Mouse (Mus musculus) MEL (cell line): ENCODE measurements around the gene Arhgap24. TPM values are rescaled to one million over a fixed set of nuclear protein-coding genes. Genes with fewer than 3 reads are reported as not detected.

Experiments
- DNase-seq: peaks from one replicate; pipeline ENCODE4 v3.0.0; 2011; ENCODE audit warnings: low read depth, low spot score
- H3K27ac ChIP-seq: 2 replicates; pipeline ENCODE4 v1.5.1; 2012; ENCODE audit warnings: low read depth, mild to moderate bottlenecking, control low read depth, low read length, moderate library complexity; ENCODE audit not compliant: control insufficient read depth
- H3K27me3 ChIP-seq, 2 experiments: fragments of 150-350 bp in 1 of 2; sonication (generic) in 1 of 2; 2 replicates each; pipeline ENCODE4 v1.6.1; 2012; ENCODE audit warnings: low read length in 2 of 2, mild to moderate bottlenecking in 2 of 2, improper control_type of control experiment in 1 of 2, moderate library complexity in 1 of 2; ENCODE audit not compliant: insufficient read depth in 2 of 2, control insufficient read depth in 1 of 2
- H3K36me3 ChIP-seq, 2 experiments: 2 replicates each; pipeline ENCODE4 v1.6.1; 2012 to 2014; ENCODE audit warnings: low read length in 2 of 2, improper control_type of control experiment in 1 of 2, inconsistent platforms in 1 of 2, mild to moderate bottlenecking in 1 of 2; ENCODE audit not compliant: insufficient read depth in 2 of 2, control insufficient read depth in 1 of 2
- H3K4me1 ChIP-seq, 2 experiments: fragments of 150-350 bp in 1 of 2; sonication (generic) in 1 of 2; 2 replicates each; pipeline ENCODE4 v1.6.1; 2012; ENCODE audit warnings: low read length in 2 of 2, improper control_type of control experiment in 1 of 2, mild to moderate bottlenecking in 1 of 2; ENCODE audit not compliant: insufficient read depth in 2 of 2, control insufficient read depth in 1 of 2
- H3K4me3 ChIP-seq, 2 experiments: fragments of 150-350 bp in 1 of 2; sonication (generic) in 1 of 2; 2 replicates each; pipeline ENCODE4 v1.5.1; 2012; ENCODE audit warnings: low read depth in 2 of 2, low read length in 2 of 2, mild to moderate bottlenecking in 2 of 2, moderate library complexity in 2 of 2, control low read depth in 1 of 2, improper control_type of control experiment in 1 of 2; ENCODE audit not compliant: control insufficient read depth in 1 of 2, insufficient read depth in 1 of 2
- H3K79me2 ChIP-seq: 2 replicates; pipeline ENCODE4 v1.6.1; 2012; ENCODE audit warnings: mild to moderate bottlenecking, low read length, moderate library complexity; ENCODE audit not compliant: control insufficient read depth, poor library complexity, insufficient read depth
- H3K9ac ChIP-seq: 2 replicates; pipeline ENCODE4 v1.6.1; 2012; ENCODE audit warnings: low read depth, mild to moderate bottlenecking, control low read depth, low read length, moderate library complexity; ENCODE audit not compliant: control insufficient read depth, poor library complexity, severe bottlenecking
- H3K9me3 ChIP-seq: fragments of 150-350 bp; sonication (generic); replicated peaks from 2 replicates; pipeline ENCODE4 v1.6.1; 2012; ENCODE audit warnings: mild to moderate bottlenecking, low read length, improper control_type of control experiment, moderate library complexity; ENCODE audit not compliant: insufficient read depth
- BHLHE40 ChIP-seq: IDR thresholded peaks from 2 replicates; pipeline ENCODE4 v1.6.1; 2012; ENCODE audit warnings: low read depth, mild to moderate bottlenecking, inconsistent platforms, low read length, improper control_type of control experiment, borderline replicate concordance
- E2F4 ChIP-seq: IDR thresholded peaks from 2 replicates; pipeline ENCODE4 v1.6.1; 2011; ENCODE audit warnings: low read depth, low read length, improper control_type of control experiment, borderline replicate concordance
- ELF1 ChIP-seq: IDR thresholded peaks from 2 replicates; pipeline ENCODE4 v1.6.1; 2014; ENCODE audit warnings: low read depth, mild to moderate bottlenecking, inconsistent platforms, low read length, improper control_type of control experiment, moderate library complexity
- EP300 ChIP-seq, 2 experiments: IDR thresholded peaks; 2 replicates each; pipeline ENCODE4 v1.6.1; 2011; ENCODE audit warnings: improper control_type of control experiment in 2 of 2, low read length in 2 of 2, low read depth in 1 of 2, mild to moderate bottlenecking in 1 of 2
- GABPA ChIP-seq: IDR thresholded peaks from 2 replicates; pipeline ENCODE4 v1.6.1; 2012; ENCODE audit warnings: low read depth, mild to moderate bottlenecking, inconsistent platforms, low read length, improper control_type of control experiment, moderate library complexity
- GATA1 ChIP-seq: IDR thresholded peaks from 2 replicates; pipeline ENCODE4 v1.6.1; 2011; ENCODE audit warnings: low read depth, low read length, improper control_type of control experiment
- KAT2A ChIP-seq: conservative IDR thresholded peaks from 2 replicates; pipeline ENCODE4 v1.6.1; 2012; ENCODE audit warnings: low read depth, low read length, improper control_type of control experiment, inconsistent platforms
- MAX ChIP-seq: IDR thresholded peaks from 2 replicates; pipeline ENCODE4 v1.6.1; 2011; ENCODE audit warnings: low read length, improper control_type of control experiment
- MYC ChIP-seq: IDR thresholded peaks from 2 replicates; pipeline ENCODE4 v1.6.1; 2011; ENCODE audit warnings: low read depth, mild to moderate bottlenecking, low read length, improper control_type of control experiment, moderate library complexity
- POLR2AphosphoS2 ChIP-seq: IDR thresholded peaks from 2 replicates; pipeline ENCODE4 v1.6.1; 2011; ENCODE audit warnings: low read length, improper control_type of control experiment
- RAD21 ChIP-seq: IDR thresholded peaks from 2 replicates; pipeline ENCODE4 v1.6.1; 2011; ENCODE audit warnings: mild to moderate bottlenecking, low read depth, low read length, improper control_type of control experiment
- SIN3A ChIP-seq: IDR thresholded peaks from 2 replicates; pipeline ENCODE4 v1.6.1; 2012; ENCODE audit warnings: low read length, improper control_type of control experiment, inconsistent platforms
- TAL1 ChIP-seq: IDR thresholded peaks from 2 replicates; pipeline ENCODE4 v1.6.1; 2012; ENCODE audit warnings: mild to moderate bottlenecking, inconsistent platforms, low read length, moderate library complexity, mixed read lengths
- TBP ChIP-seq: IDR thresholded peaks from 2 replicates; pipeline ENCODE4 v1.8.0; 2011; ENCODE audit warnings: low read depth, low read length, improper control_type of control experiment
- TCF12 ChIP-seq: IDR thresholded peaks from 2 replicates; pipeline ENCODE4 v1.6.1; 2014; ENCODE audit warnings: low read depth, mild to moderate bottlenecking, inconsistent platforms, low read length, improper control_type of control experiment, moderate library complexity
- USF1 ChIP-seq: IDR thresholded peaks from 2 replicates; pipeline ENCODE4 v1.6.1; 2014; ENCODE audit warnings: low read depth, mild to moderate bottlenecking, inconsistent platforms, low read length, improper control_type of control experiment, moderate library complexity
- USF2 ChIP-seq, 2 experiments: IDR thresholded peaks; 2 replicates each; pipeline ENCODE4 v1.6.1; 2011 to 2012; ENCODE audit warnings: improper control_type of control experiment in 2 of 2, low read length in 2 of 2, borderline replicate concordance in 1 of 2, inconsistent platforms in 1 of 2, low read depth in 1 of 2, mild to moderate bottlenecking in 1 of 2; ENCODE audit not compliant: insufficient read depth in 1 of 2
- ZC3H11A ChIP-seq: IDR thresholded peaks from 2 replicates; pipeline ENCODE4 v1.6.1; 2012; ENCODE audit warnings: low read depth, mild to moderate bottlenecking, inconsistent platforms, low read length, improper control_type of control experiment
- ZKSCAN1 ChIP-seq: IDR thresholded peaks from 2 replicates; pipeline ENCODE4 v1.6.1; 2012; ENCODE audit warnings: low read depth, mild to moderate bottlenecking, inconsistent platforms, low read length, improper control_type of control experiment, moderate library complexity
- ZMIZ1 ChIP-seq: IDR thresholded peaks from 2 replicates; pipeline ENCODE4 v1.6.1; 2012; ENCODE audit warnings: low read depth, mild to moderate bottlenecking, inconsistent platforms, low read length, improper control_type of control experiment, moderate library complexity
- ZNF384 ChIP-seq: IDR thresholded peaks from 2 replicates; pipeline ENCODE4 v1.6.1; 2012; ENCODE audit warnings: low read depth, mild to moderate bottlenecking, inconsistent platforms, low read length, improper control_type of control experiment
- polyA plus RNA-seq, 2 experiments: library from polyadenylated mRNA; stranded (reverse) in 1 of 2; unstranded in 1 of 2; fragments of >175 nt in 1 of 2; fragments of >200 nt in 1 of 2; gene quantifications; 2 replicates each; pipeline versions ENCODE4 v1.2.1 to v1.2.4; 2012; ENCODE audit warnings: low replicate concordance in 2 of 2, low read depth in 1 of 2; ENCODE audit not compliant: insufficient read length in 2 of 2, insufficient read depth in 1 of 2, missing spikeins in 1 of 2
- total RNA-seq: library from RNA; depleted of rRNA; stranded (reverse); fragments of 300-350 nt; gene quantifications from 2 replicates; pipeline ENCODE4 v1.2.3, GENCODE M21; 2012

The Arhgap24 gene
- total and polyA plus RNA-seq, 3 experiments = not detected

- no peaks in the 10 kb centered on the region for H3K27me3 ChIP-seq
- H3K27ac ChIP-seq = no peak overlapping the region
- H3K36me3 ChIP-seq = no peaks in the 10 kb centered on the region
- TF ChIP-seq MAX = no peak
- no peak for TF ChIP-seq KAT2A
- TF ChIP-seq MYC = no peak
- TF ChIP-seq TAL1 = no peak
- TF ChIP-seq ZC3H11A = no peak
- no peak for TF ChIP-seq POLR2AphosphoS2
- TF ChIP-seq EP300 (IDR thresholded peaks at IDR 0.05; ENCODE audit: low read depth in 1 of 2, low read length in 2 of 2) = no peak
- no peak for TF ChIP-seq ZNF384
- no peak for TF ChIP-seq USF2 (IDR thresholded peaks at IDR 0.05; ENCODE audit: borderline replicate concordance in 1 of 2, insufficient read depth in 1 of 2, low read depth in 1 of 2, low read length in 2 of 2)
- no peaks in the 10 kb centered on the region for H3K79me2 ChIP-seq
- no peak overlapping the region for H3K4me3 ChIP-seq
- H3K9ac ChIP-seq = no peak overlapping the region
- H3K9me3 ChIP-seq = no peaks in the 10 kb centered on the region
- no peaks in the 10 kb centered on the region for H3K4me1 ChIP-seq
- no peak for DNase-seq
Observed at GRCm38 (mm10) chr5:102855805-102856204, 374.6 kb downstream of the Arhgap24 start.

- TF ChIP-seq GATA1 (no peak), ELF1 (no peak), GABPA (no peak), ZKSCAN1 (no peak), E2F4 (no peak), ZC3H11A (no peak), RAD21 (no peak), ZMIZ1 (no peak)
- Histone ChIP-seq H3K27ac (no peak overlapping the region), H3K4me1 (no peaks in the 10 kb centered on the region), H3K27me3 (no peaks in the 10 kb centered on the region), H3K79me2 (no peaks in the 10 kb centered on the region), H3K4me3 (no peak overlapping the region), H3K9me3 (no peaks in the 10 kb centered on the region), H3K9ac (no peak overlapping the region), H3K36me3 (no peaks in the 10 kb centered on the region)
- DNase-seq = no peak
Observed at GRCm38 (mm10) chr5:102858047-102858446, 376.9 kb downstream of the Arhgap24 start.

- Histone ChIP-seq H3K79me2 (no peaks in the 10 kb centered on the region), H3K36me3 (no peaks in the 10 kb centered on the region), H3K4me1 (no peaks in the 10 kb centered on the region), H3K4me3 (no peak overlapping the region), H3K9me3 (no peaks in the 10 kb centered on the region), H3K27ac (no peak overlapping the region), H3K27me3 (no peaks in the 10 kb centered on the region), H3K9ac (no peak overlapping the region)
- DNase-seq = no peak
- TF ChIP-seq RAD21 = no peak
- TF ChIP-seq SIN3A = no peak
- TF ChIP-seq BHLHE40 = no peak
- no peak for TF ChIP-seq TBP
- no peak for TF ChIP-seq USF1
- TF ChIP-seq USF2 (IDR thresholded peaks at IDR 0.05; ENCODE audit: borderline replicate concordance in 1 of 2, insufficient read depth in 1 of 2, low read depth in 1 of 2, low read length in 2 of 2) = no peak
- TF ChIP-seq TCF12 = no peak
Observed at GRCm38 (mm10) chr5:102859749-102860148, 378.6 kb downstream of the Arhgap24 start.
